Comparison of ENCODE assay signal across 17 mouse cellular contexts in genomic region chr3:131266366-131267050, GRCm38 (mm10). TPM values are rescaled to one million over a fixed set of nuclear protein-coding genes. Genes with fewer than 3 reads are reported as not detected.
A peak's percentile ranks its signal among the peaks of the same experiment; 100 is the strongest.
DNase-seq lines count a peak whose midpoint lies in the region; ATAC-seq and TF ChIP-seq lines count a peak whose summit lies in the region.
"Had no signal": no experiment of that assay in that cellular context is flagged by ENCODE, and none has a peak within 500 bp of the region (broad histone marks: within the 10 kb centered on the region; RNA-seq: fewer than 3 reads in every experiment).

No protein-coding gene starts in this region.

- TF ChIP-seq EP300 in heart, postnatal 0 days (IDR thresholded peaks at IDR 0.05; ENCODE audit: low read depth), result no peak

- no peaks in the 10 kb centered on the region for H3K27me3 ChIP-seq in kidney, adult 2 months (replicated peaks; ENCODE audit: control insufficient read depth, insufficient read depth, low read length)
- no peaks in the 10 kb centered on the region for H3K27me3 ChIP-seq in heart, postnatal 0 days (ENCODE audit: control insufficient read depth, insufficient read depth, low read length)
- 0 out of 2 replicates have a peak, but pooled peaks cover 3% of the 10 kb centered on the region for H3K27me3 ChIP-seq in hindbrain, embryonic 13.5 days
- H3K27me3 ChIP-seq: neural tube, embryonic 15.5 days had no signal

- H3K4me3 ChIP-seq in kidney, adult 2 months (ENCODE audit: insufficient read depth, low read depth, low read length), result no peak overlapping the region
- no peak overlapping the region for H3K4me3 ChIP-seq in heart, postnatal 0 days (ENCODE audit: low read depth, low read length)
- H3K4me3 ChIP-seq in hindbrain, embryonic 13.5 days, result no peak overlapping the region
- H3K4me3 ChIP-seq: neural tube, embryonic 15.5 days had no signal

- no peak for TF ChIP-seq CTCF in kidney, adult 2 months (conservative IDR thresholded peaks at IDR 0.05; ENCODE audit: insufficient read depth, insufficient read length, low read depth, low read length)
- no peak for TF ChIP-seq CTCF in heart, postnatal 0 days (IDR thresholded peaks at IDR 0.05; ENCODE audit: low read depth)

- no peak overlapping the region for H3K27ac ChIP-seq in kidney, adult 2 months (ENCODE audit: insufficient read depth, low read depth, low read length)
- peak overlapping the region; percentile 74 for H3K27ac ChIP-seq in heart, postnatal 0 days (ENCODE audit: low read depth)
- no peak overlapping the region for H3K27ac ChIP-seq in hindbrain, embryonic 13.5 days
- H3K27ac ChIP-seq: hindbrain, postnatal 0 days; kidney, postnatal 0 days; neural tube, embryonic 15.5 days had no signal

- H3K9ac ChIP-seq in heart, postnatal 0 days (replicated peaks; ENCODE audit: low read depth, low read length), result no peak overlapping the region
- no peak overlapping the region for H3K9ac ChIP-seq in hindbrain, embryonic 13.5 days
- H3K9ac ChIP-seq: neural tube, embryonic 15.5 days had no signal

- TF ChIP-seq POLR2A in kidney, adult 2 months (IDR thresholded peaks at IDR 0.05; ENCODE audit: low read depth, low read length), result no peak

- peak overlapping the region; percentile 24 for H3K4me2 ChIP-seq in heart, postnatal 0 days (ENCODE audit: low read depth, low read length)
- H3K4me2 ChIP-seq in hindbrain, embryonic 13.5 days, result no peak overlapping the region
- H3K4me2 ChIP-seq: neural tube, embryonic 15.5 days had no signal

- no peaks in the 10 kb centered on the region for H3K9me3 ChIP-seq in heart, postnatal 0 days (replicated peaks; ENCODE audit: control insufficient read depth, low read length)
- no peaks in the 10 kb centered on the region for H3K9me3 ChIP-seq in hindbrain, embryonic 13.5 days
- H3K9me3 ChIP-seq: G1E had no signal

- peak; percentile 21; the same call in 1 of the 2 replicates for ATAC-seq in heart, postnatal 0 days (ENCODE audit: insufficient read depth, low read depth)
- no peak for ATAC-seq in hindbrain, embryonic 13.5 days (ENCODE audit: low FRiP score)
- ATAC-seq: hindbrain, postnatal 0 days had no signal

- H3K4me1 ChIP-seq in kidney, adult 2 months (ENCODE audit: control insufficient read depth, insufficient read depth, low read length), result peaks cover 54% of the 10 kb centered on the region
- H3K4me1 ChIP-seq in heart, postnatal 0 days (ENCODE audit: control insufficient read depth, insufficient read depth), result peaks cover 42% of the 10 kb centered on the region
- H3K4me1 ChIP-seq in hindbrain, embryonic 13.5 days (replicated peaks), result peaks cover 12% of the 10 kb centered on the region

- 49% methylated on average over 3 of the region's 3 CpGs for WGBS in kidney, adult 2 months
- 41% methylated on average over 3 of the region's 3 CpGs for WGBS in heart, postnatal 0 days
- WGBS in hindbrain, embryonic 13.5 days, result 94% methylated on average over 3 of the region's 3 CpGs

- no peaks in the 10 kb centered on the region; the same call in 1 of the 2 replicates for H3K36me3 ChIP-seq in kidney, adult 2 months (ENCODE audit: control insufficient read depth, insufficient read depth, low read length)
- 0 out of 2 replicates have a peak, but pooled peaks cover 14% of the 10 kb centered on the region for H3K36me3 ChIP-seq in heart, postnatal 0 days (replicated peaks; ENCODE audit: control insufficient read depth, insufficient read depth, low read length)
- no peaks in the 10 kb centered on the region for H3K36me3 ChIP-seq in hindbrain, embryonic 13.5 days
- H3K36me3 ChIP-seq: neural tube, embryonic 15.5 days had no signal

- DNase-seq in kidney, adult 2 months, result peak; percentile 64
- DNase-seq in kidney, adult 18-20 months, result no peak
- DNase-seq in heart, adult 18-20 months, result peak; percentile 61 to 71
- peak; percentile 71 for DNase-seq in heart, postnatal 0 days (ENCODE audit: low spot score)
- DNase-seq in lung, postnatal 25 days (ENCODE audit: low spot score), result peak; percentile 67
- DNase-seq in left cerebral cortex, adult 8-10 months (ENCODE audit: low spot score in 2 of 2), result no peak
- DNase-seq in right cerebral cortex, postnatal 36 days (ENCODE audit: low spot score in 2 of 2), result no peak
- DNase-seq: cerebellum, adult 18-20 months; embryo, embryonic 11 days; left cerebral cortex, postnatal 4 days; thymus, postnatal 25 days had no signal

RNA-seq across cellular contexts. Expression of gene Hadh, which starts 5.4 kb away (rescaled TPM):
- 471 and 515 TPM in 2 replicates for polyA plus RNA-seq in kidney, adult 2 months (2012; rRNA removed)
- total RNA-seq in heart, adult 18-20 months (2021), result 100 to 1,000 TPM; 762 to 848 TPM
- total RNA-seq in heart, postnatal 0 days (2014; rRNA removed; ENCODE audit: low replicate concordance), result 237 and 275 TPM in 2 replicates
- polyA plus RNA-seq in heart, postnatal 0 days (2015; fragmentation: Nextera tagmentation; extraction: Ambion mirVana), result 433 and 464 TPM in 2 replicates
- total RNA-seq in left cerebral cortex, adult 8-10 months (2022), result 10 to 100 TPM; 22.9 to 28.0 (median 26.1) TPM
- polyA plus RNA-seq in hindbrain, embryonic 13.5 days (2015; fragmentation: Nextera tagmentation; extraction: Ambion mirVana), result 33.1 and 34.1 TPM in 2 replicates

RNA-seq across cellular contexts. Expression of gene Cyp2u1, which starts 36.5 kb away (rescaled TPM):
- 7.8 and 9.4 TPM in 2 replicates for polyA plus RNA-seq in kidney, adult 2 months (2012; rRNA removed)
- 10 to 100 TPM; 31.5 to 32.9 TPM for total RNA-seq in heart, adult 18-20 months (2021)
- 18.4 and 47.2 TPM in 2 replicates for total RNA-seq in heart, postnatal 0 days (2014; rRNA removed; ENCODE audit: low replicate concordance)
- 20.0 and 21.4 TPM in 2 replicates for polyA plus RNA-seq in heart, postnatal 0 days (2015; fragmentation: Nextera tagmentation; extraction: Ambion mirVana)
- 10 to 100 TPM; 17.0 to 20.6 (median 19.0) TPM for total RNA-seq in left cerebral cortex, adult 8-10 months (2022)
- polyA plus RNA-seq in hindbrain, embryonic 13.5 days (2015; fragmentation: Nextera tagmentation; extraction: Ambion mirVana), result 5.4 and 6.0 TPM in 2 replicates
- total RNA-seq: monocyte, adult 5-6 weeks had no signal
- polyA plus RNA-seq: G1E had no signal

Comparison
In these comparisons a context has a peak if more than half of its experiments do, and no peak if none do; other contexts are left out.
1. DNase-seq: peak in kidney, adult 2 months (single experiment), heart, adult 18-20 months (2 of 2), heart, postnatal 0 days (single experiment) and lung, postnatal 25 days (single experiment); none in kidney, adult 18-20 months (single experiment), left cerebral cortex, adult 8-10 months (0 of 2) and right cerebral cortex, postnatal 36 days (0 of 2).